ENCODE assay signal across 11 mouse cellular contexts in the genomic region with DNA sequence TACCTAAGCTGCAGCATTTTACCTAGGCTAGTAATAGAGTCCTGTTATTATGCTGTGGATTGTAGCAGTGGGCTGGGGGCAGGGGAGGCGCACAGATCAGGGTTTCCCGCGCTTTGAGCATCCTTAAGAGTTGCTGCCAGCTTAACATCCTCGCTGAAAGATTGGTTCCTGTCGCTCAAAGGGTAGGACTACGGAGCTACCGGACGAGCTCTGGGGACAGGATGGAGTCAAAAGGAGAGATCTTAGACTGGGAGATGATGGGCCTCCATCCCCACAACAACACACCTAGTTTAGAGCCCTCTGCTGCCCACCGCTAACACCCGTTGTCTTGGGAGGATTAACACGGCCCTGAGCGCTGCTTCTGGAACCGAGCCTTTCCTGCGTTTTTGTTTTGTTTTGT.
DNase-seq lines count a peak whose midpoint lies in the region; ATAC-seq and TF ChIP-seq lines count a peak whose summit lies in the region.
"Had no signal": no experiment of that assay in that cellular context is flagged by ENCODE, and none has a peak within 500 bp of the region (broad histone marks: within the 10 kb centered on the region; RNA-seq: fewer than 3 reads in every experiment).

No protein-coding gene starts in this region.

- peak overlapping the region; percentile 35 for H3K4me2 ChIP-seq in midbrain, postnatal 0 days (ENCODE audit: low read depth, low read length, poor library complexity, severe bottlenecking)
- H3K4me2 ChIP-seq: liver, embryonic 13.5 days had no signal

- peaks cover 56% of the 10 kb centered on the region for H3K27me3 ChIP-seq in hindbrain, embryonic 10.5 days (ENCODE audit: insufficient read depth, poor library complexity, severe bottlenecking)
- no peaks in the 10 kb centered on the region for H3K27me3 ChIP-seq in midbrain, postnatal 0 days (ENCODE audit: insufficient read depth, low read length)

- H3K9ac ChIP-seq in midbrain, postnatal 0 days (replicated peaks; ENCODE audit: low read length, poor library complexity, severe bottlenecking): peak overlapping the region; percentile 99
- H3K9ac ChIP-seq: liver, embryonic 13.5 days had no signal

- H3K4me3 ChIP-seq in hindbrain, embryonic 10.5 days: peak overlapping the region; percentile 72
- H3K4me3 ChIP-seq in midbrain, postnatal 0 days (ENCODE audit: low read depth, low read length): peak overlapping the region; percentile 80
- H3K4me3 ChIP-seq: liver, embryonic 13.5 days had no signal

- no peak for ATAC-seq in midbrain, postnatal 0 days (ENCODE audit: low FRiP score)

- WGBS in hindbrain, embryonic 10.5 days: under 1% methylated on average over 14 of the region's 14 CpGs
- under 1% methylated on average over 14 of the region's 14 CpGs for WGBS in midbrain, postnatal 0 days

- TF ChIP-seq CTCF in midbrain, postnatal 0 days (IDR thresholded peaks at IDR 0.05): no peak

- H3K36me3 ChIP-seq in hindbrain, embryonic 10.5 days: peaks cover 9% of the 10 kb centered on the region
- peaks cover 4% of the 10 kb centered on the region; the same call in 1 of the 2 replicates for H3K36me3 ChIP-seq in midbrain, postnatal 0 days (ENCODE audit: insufficient read depth, low read length)
- H3K36me3 ChIP-seq: G1E; liver, embryonic 13.5 days had no signal

- intact Hi-C loops in gastrocnemius, postnatal 14 days (cut with DNase I; ENCODE audit: low total_unique reads): no loop called here

- H3K27ac ChIP-seq in hindbrain, embryonic 10.5 days: peak overlapping the region; percentile 99
- H3K27ac ChIP-seq in midbrain, postnatal 0 days (ENCODE audit: low read depth, low read length): peak overlapping the region; percentile 100
- H3K27ac ChIP-seq: liver, embryonic 13.5 days had no signal

- H3K4me1 ChIP-seq in hindbrain, embryonic 10.5 days (replicated peaks): peaks cover 45% of the 10 kb centered on the region
- peaks cover 4% of the 10 kb centered on the region; the same call in 1 of the 2 replicates for H3K4me1 ChIP-seq in midbrain, postnatal 0 days (ENCODE audit: insufficient read depth, low read length)
- H3K4me1 ChIP-seq: liver, embryonic 13.5 days had no signal

- DNase-seq in brain, adult 2 months (ENCODE audit: low read depth, low spot score): peak; percentile 69
- DNase-seq in embryo, embryonic 10 days (ENCODE audit: low spot score): peak; percentile 53
- DNase-seq in hindbrain, embryonic 10.5 days (ENCODE audit: low spot score): peak; percentile 51
- DNase-seq in midbrain, postnatal 0 days (ENCODE audit: low spot score): no peak
- no peak for DNase-seq in gastrocnemius, postnatal 14 days
- DNase-seq in thymus, postnatal 10 days (ENCODE audit: low spot score in 2 of 2): no peak
- DNase-seq in spleen, postnatal 10 days (ENCODE audit: low spot score in 2 of 2): no peak
- DNase-seq in kidney, adult 9 months: no peak
- DNase-seq: kidney, postnatal 36 days; liver, embryonic 13.5 days had no signal

- no peaks in the 10 kb centered on the region for H3K9me3 ChIP-seq in hindbrain, embryonic 10.5 days
- no peaks in the 10 kb centered on the region for H3K9me3 ChIP-seq in midbrain, postnatal 0 days (ENCODE audit: low read length)
- H3K9me3 ChIP-seq: liver, embryonic 13.5 days had no signal

Comparison
In these comparisons a context has a peak if more than half of its experiments do, and no peak if none do; other contexts are left out.
1. DNase-seq: peak in brain, adult 2 months (single experiment), embryo, embryonic 10 days (single experiment) and hindbrain, embryonic 10.5 days (single experiment); none in midbrain, postnatal 0 days (single experiment), gastrocnemius, postnatal 14 days (single experiment), thymus, postnatal 10 days (0 of 2), spleen, postnatal 10 days (0 of 2) and kidney, adult 9 months (single experiment).